Mouse (Mus musculus) bone marrow macrophage, adult 2 months (primary cell): Measurements from ENCODE around the gene Mthfs.
"Not testable (repeated sequence)": the region's sequence is repeated elsewhere in the genome, so short reads cannot be mapped to it uniquely, and the experiment has no call there.

ENCODE experiments used
- CTCF ChIP-seq: IDR thresholded peaks from 2 replicates; pipeline ENCODE4 v1.5.1; 2012; ENCODE audit warnings: low read depth, mild to moderate bottlenecking, low read length, moderate library complexity
- POLR2A ChIP-seq: IDR thresholded peaks from 2 replicates; pipeline ENCODE4 v1.6.1; 2012; ENCODE audit warnings: mild to moderate bottlenecking, low read depth, low read length, borderline replicate concordance

GRCm38 (mm10) chr9:89238976-89239505 is 28.6 kb downstream of the Mthfs start:
- not testable (repeated sequence) for TF ChIP-seq CTCF, POLR2A
